Mouse (Mus musculus): ENCODE measurements around the gene Wnt10b.

Gene Wnt10b

DNA sequence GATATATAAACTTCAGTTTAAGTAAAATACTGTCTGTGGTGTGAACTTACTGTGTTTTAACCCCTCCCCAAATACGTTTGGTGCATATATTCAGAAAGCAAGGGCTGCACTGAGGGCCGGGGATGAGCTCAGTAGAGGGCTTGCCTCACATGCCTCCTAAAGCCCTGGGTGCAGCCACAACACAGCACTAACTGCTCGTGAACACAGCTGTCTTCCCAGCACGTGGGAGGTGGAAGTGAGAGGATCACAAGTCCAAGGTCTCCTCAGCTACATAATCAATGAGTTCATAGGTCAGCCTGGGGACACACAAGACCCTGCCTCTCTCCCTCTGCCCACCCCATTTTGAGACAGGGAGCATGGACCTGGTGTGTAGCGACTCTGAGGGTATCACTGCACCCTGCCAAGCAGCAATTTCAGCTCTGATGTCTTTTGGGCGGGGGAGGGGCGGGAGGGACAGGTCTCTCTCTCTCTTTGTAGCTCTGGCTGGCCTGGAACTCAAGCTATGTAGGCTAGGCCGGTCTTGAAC, 45.9 kb downstream of the Wnt10b start:
- CTCF ChIA-PET: interaction anchor here (0.7 kb wide), 1 partner anchor 87 kb away, joined by 16 read pairs; no protein-coding TSS in a partner anchor

DNA sequence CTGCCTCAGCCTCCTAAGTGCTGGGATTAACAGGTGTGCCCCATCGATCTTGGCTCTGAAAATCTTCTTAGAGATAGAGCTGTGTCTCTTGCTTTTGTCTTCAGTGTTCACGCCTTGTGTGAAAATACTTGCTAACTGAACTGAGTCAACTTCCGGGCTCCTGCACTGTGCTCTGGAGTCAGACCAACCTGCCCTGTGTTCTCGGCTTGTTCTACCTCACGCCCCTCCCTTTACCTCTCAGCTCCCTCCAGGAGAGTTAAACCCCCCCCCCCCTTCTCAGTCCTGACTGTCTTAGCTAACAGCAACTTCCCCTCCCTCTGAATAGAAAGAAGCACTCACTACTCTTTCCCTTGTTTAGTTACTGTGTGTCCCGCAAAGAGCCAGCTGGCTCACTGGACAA, 47.2 kb downstream of the Wnt10b start:
- CTCF ChIA-PET: interaction anchor here (0.7 kb wide), 2 partner anchors 80 to 1237 kb away, joined by 4 to 11 read pairs; no protein-coding TSS in a partner anchor

DNA sequence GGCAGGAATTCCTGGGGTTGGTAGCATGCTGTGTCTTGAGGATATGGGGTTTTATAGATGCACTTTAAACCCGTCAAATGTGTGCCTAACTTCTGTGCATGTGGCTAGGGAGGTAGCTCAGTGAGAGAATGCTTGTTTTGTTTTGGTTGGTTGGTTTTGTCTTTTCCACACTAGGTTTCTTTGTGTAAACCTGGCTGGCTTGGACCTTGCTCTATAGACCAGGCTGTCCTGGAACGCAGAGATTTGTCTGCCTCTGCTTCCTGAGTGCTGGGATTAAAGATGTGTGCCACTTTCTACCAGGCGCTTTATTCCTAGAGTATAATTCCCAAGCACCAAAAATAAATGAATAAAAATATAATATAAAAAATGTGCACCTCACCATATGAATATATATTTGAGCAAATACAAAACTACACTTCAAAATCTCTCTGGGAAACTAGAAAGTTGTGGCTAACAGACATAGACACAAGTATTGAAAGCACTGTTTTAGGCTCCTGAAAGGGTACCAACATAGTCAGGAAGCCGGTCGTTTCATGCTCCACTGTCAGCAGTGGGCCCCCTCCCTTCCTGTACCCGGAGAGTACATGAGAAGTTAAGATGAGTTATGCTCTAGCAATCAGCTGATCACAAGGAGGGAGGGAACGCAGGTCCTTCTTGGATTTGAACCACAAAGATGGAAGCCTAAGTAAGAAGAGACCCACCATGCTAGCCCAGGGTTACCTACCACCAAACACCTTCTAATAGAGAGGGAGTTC, 48.0 kb downstream of the Wnt10b start:
- CTCF ChIA-PET: interaction anchor here (0.7 kb wide), 1 partner anchor 1238 kb away, joined by 4 read pairs; no protein-coding TSS in a partner anchor

DNA sequence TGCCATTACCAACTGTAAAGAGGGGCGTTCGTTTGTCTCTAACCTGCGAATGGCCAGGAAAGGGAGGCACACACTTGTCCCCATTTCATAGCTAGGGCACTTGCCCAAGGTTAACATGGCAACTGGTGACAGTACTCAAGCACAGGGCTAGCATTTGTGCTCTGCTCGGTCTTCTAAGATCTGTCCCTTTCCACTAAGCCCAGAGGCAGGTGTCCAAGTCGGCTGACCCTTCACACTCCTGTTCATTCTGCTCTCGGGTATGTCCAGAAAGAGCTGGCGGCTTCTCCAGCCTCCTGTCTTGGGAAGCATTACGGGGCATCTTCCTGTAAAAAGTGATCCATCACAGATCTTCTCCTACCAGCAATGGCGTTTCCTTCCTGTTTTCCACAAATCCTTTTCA, 49.6 kb downstream of the Wnt10b start:
- CTCF ChIA-PET: interaction anchor here (1.0 kb wide), 1 partner anchor 31 kb away, joined by 3 read pairs; no protein-coding TSS in a partner anchor

DNA sequence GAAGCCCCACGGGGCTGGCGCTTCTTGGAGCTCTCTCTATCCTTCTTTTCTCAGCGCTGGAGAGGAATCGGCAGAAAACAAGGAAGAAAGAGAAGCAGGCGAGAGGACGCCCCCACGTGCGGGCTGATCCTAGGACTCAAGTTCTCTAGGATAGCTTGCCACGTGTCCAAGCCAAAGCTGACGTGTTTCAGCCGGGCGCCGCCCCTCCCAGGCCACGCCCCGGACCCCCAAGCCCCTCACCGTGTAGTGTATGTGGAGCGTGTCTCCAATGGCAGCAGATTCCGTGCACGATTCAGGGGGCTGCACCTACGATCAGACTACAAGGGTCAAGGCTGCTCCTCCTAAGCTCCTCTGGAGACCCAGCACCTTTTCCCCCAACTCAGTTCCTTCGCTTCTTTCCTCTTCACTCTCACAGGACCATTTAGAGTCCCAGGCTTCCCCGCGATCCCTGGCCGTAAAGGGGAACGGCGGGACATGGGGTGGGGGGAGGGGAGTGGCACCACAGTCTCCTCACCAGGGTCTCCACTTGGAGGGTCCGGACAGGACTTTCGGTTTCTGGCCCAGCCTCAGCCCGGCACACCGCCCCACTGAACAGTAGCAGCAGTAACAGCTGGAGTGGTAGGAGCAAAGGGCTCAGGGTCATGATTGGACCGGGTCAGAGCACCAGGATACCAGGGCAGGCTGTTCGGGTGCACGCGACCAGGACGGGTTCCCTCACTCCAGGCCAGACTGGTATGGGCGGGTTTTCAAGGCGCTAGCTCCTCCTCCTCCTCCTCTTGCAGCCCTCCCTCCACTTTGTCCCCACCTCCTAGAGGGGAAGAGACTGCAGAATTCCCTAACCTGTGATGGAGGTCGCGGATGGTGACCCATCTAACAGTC, 50.3 kb downstream of the Wnt10b start, which contains the start of gene Fkbp11:
Gene Fkbp11 (minus strand): TSS at position 756 of the 879 bp plus-strand sequence.
- CTCF ChIA-PET: interaction anchor here (0.6 to 1.0 kb wide), 2 partner anchors 19 to 31 kb away, joined by 3 to 5 read pairs; no protein-coding TSS in a partner anchor

DNA sequence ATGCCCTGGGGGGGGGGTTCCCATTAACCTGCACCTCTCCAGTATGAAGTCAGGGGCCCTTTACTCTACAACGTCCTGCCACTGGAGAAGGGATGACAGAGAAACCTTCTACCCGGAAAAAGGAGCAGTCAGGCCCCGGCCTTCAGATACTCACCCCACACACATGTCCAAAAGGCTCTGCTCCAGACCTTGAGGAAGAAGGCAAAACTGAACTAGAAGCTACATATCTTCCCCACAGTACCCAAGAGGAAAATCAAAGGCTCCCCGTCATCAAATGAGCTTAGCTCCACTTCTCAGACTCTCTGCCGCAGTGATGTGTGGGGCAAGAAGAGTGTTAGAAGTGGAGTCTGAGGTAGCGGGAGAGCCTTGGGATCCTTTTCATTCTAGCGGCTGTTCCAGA, 51.2 kb downstream of the Wnt10b start:
- CTCF ChIA-PET: no interaction called here

DNA sequence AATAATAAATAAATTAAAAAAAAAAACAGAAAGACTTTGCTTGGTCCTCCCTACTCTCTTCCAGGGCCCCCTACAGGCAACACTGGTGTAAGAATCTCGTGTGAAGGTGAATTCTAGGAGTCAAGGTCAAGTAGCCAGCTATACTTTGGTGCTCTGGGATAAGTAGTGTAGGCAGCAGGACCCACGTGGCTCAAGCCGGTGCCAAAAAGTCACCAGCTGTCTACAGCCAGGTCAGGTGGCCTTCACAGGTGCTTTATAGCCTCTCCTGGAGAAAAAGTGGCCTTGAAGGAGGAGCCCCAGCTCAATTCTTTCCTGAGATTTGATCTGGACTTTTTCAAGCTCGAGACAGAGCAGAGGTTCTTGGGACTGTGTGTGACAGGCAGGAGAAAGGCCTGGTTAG, 51.9 kb downstream of the Wnt10b start:
- CTCF ChIA-PET: no interaction called here

DNA sequence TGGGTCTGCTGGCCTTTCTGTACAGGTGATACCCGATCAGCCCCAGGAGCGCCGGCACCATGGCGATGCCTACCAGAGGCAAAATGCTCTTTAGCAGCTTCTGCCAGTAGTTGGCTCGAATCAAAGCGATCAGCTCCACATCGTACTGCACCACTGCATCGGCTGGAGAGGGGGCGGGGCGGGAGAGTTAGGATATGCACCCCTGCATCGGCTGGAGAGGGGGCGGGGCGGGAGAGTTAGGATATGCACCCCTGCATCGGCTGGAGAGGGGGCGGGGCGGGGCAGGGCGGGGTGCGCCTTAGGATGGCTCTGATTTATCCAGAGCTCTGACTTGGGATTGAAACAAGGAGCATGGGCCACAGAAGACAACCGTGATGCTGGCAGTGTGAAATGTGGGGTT, 53.5 kb downstream of the Wnt10b start:
- CTCF ChIA-PET: no interaction called here

DNA sequence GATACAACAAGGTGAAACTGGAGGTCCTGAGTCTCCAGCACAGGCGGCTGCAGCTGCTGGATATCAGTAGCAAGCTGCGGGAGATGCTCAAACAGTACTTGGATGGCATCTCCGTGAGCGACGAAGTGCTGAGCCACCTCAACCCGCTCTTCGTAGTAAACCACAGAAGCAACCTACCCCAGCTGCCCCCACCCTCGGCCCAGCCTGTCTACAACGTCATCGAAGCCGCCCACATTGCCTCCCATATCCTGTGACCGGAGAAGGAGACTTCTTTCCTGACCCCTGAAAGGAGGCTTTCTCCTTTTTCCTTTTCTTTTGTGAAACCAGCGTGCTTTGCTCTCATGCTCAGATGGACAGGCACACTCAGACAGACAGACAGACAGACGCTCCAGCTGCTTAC, 55.1 kb downstream of the Wnt10b start:
- CTCF ChIA-PET: interaction anchor here (0.6 to 0.7 kb wide), 2 partner anchors 41 to 63 kb away, joined by 3 read pairs; no protein-coding TSS in a partner anchor

DNA sequence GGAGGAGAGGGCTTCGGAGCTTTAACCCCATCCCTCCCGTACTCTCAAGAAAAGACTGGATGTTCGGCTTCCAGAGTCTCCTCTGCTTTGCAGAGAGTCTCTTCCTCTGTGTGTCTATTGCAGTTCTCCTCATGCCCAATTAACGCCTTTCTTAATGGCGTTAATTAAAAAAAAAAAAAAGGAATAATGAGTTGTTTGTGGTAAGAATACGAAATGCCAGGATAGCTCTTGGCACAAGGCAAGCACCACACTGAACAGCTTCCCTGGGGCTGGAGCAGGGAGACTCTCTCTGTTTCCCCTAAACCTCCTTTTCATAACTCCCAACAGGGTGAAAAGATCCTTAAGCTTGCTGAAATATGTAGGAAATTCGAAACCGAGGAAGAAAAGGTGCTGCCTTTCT, 55.8 kb downstream of the Wnt10b start:
- CTCF ChIA-PET: interaction anchor here (0.7 kb wide), 1 partner anchor 42 kb away, joined by 3 read pairs; no protein-coding TSS in a partner anchor

Measured in spleen, embryonic (tissue).